Mouse (Mus musculus) layer of hippocampus, adult 18-20 months (tissue): ENCODE data around the gene Gm14412. TPM values are rescaled to one million over a fixed set of nuclear protein-coding genes. Genes with fewer than 3 reads are reported as not detected.
"Not testable (repeated sequence)": the region's sequence is repeated elsewhere in the genome, so short reads cannot be mapped to it uniquely, and the experiment has no call there.

Source experiments
- DNase-seq, 2 experiments: peaks; one replicate each; pipeline ENCODE4 v3.0.0; 2022; ENCODE audit warnings: low spot score in 2 of 2
- long read RNA-seq: library from polyadenylated mRNA; stranded (forward); transcript quantifications from one replicate; pipeline ENCODE4 v2.0.0, GENCODE M21; 2021
- total RNA-seq, 2 experiments: library from RNA; stranded (reverse); gene quantifications; 2 replicates each; pipeline ENCODE4 v1.2.3; 2021

Gene Gm14412
- 1 to 10 TPM; 4.4 to 5.8 TPM for total RNA-seq
- long read RNA-seq = 0 reads

DNA sequence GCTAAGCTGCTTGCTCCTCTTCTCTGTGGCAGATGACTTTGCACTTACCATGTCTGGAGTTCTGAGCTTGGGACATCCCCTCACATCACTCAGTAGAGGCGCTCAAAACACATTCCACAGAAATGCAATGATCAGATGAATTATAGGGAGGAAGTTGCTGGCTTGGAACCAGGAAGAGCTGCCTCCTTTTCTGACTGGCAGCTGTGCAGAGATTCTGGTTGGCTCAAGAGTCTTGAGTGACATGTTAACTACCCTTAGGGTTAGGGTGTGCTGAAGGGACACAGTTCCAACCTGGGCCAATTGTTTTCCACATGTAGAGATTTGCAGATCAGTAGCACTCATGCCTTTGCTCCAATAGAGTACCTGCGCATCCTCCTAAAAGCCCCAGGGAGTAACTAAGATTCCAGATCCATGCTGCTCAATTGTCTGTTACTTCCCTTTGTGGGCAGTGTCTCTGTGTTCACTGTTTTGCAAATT lies at the start of gene Gm14412:
TSS of gene Gm14412 (minus strand) at position 51 of the 477 bp plus-strand sequence.
- not testable (repeated sequence) for DNase-seq

DNA sequence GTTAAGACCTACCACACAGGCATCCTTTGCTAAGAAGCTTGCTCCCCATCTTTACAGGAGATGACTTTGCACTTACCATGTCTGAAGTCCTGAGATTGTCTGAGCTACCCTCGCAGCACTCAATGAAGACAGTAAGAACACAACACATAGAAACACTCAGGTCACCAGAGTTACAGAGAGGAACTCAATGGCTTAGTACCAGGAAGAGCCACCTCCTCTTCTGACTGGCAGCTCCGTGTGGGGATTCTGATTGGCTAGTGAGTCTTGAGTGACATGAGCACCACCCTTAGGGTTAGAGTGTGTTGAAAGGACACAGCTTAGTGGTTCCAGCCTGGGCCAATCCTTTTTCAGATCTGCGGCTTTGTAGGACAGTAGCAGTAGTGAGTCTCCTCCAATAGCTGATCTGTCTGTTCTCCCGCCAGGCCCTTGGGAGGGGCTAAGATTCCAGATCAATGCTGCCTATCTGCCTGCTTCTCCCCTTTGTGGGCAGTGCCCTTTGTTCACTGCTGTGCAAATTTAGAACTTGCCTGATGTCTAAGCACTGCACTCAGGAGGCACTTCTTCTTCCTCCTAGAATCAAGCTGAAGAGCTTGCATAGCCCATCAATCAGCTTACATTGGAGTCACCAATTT lies 5.7 kb upstream of the Gm14412 start:
- not testable (repeated sequence) for DNase-seq

DNA sequence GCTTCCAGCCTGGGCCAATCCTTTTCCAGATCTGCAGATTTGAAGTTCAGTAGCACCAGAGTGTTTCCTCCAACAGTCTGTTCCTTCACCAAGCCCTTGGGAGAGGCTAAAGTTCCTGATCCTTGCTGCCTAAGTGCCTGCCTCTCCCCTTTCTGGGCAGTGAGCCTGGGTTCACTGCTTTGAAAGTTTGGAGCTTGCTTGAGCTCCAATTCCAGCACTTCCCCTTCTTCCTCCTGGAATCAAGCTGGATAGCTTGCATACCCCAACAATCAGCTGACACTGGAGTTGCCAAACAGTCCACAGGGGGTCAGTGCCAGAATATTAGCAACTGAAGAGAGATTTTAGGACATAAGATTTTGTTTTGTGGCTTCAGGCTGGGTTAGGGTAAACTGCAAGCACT lies 2.7 kb downstream of the Gm14412 start:
- not testable (repeated sequence) for DNase-seq

DNA sequence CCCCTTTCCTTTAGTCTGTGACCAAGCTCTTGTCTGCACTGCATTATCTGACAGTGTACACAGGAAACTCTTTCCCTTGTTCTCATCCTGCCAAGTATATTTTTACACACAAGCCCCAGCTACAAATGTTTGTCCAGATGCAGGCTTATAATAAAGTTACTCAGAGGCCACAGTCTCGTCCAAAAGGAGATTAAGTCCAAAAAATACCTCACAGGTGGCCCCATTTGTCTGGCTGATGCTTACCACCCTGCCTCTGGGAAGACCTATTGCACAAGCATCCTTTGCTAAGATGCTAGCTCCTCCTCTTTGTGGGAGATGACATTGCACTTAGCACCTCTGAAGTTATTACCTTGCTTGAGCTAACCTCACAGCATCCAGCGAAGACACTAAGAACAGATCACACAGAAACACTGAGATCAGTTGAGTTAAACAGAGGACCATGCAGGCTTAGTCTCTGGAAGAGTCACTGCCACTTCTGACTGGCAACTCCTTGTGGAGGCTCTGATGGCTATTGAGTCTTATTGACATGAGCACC lies 3.3 kb downstream of the Gm14412 start:
- not testable (repeated sequence) for DNase-seq

DNA sequence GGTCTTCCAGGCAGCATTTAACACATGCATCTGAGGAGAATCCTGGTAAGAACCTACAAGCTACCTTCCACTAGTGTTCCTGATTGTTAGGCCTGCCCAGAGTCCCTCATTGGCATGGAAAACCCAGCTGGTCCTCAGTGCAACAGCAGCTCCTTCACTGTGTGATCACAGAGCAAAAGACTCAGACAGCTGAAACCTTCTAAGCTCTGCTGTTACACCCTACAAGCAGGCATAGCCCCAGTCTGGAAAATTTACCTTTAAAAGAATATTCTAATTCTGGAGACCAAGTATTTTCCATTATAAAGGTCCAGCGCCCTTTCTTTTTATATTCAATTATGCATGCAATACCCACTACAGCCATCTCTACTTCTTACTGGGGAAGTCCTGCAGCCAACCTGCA lies 5.1 kb downstream of the Gm14412 start:
- no peak for DNase-seq

DNA sequence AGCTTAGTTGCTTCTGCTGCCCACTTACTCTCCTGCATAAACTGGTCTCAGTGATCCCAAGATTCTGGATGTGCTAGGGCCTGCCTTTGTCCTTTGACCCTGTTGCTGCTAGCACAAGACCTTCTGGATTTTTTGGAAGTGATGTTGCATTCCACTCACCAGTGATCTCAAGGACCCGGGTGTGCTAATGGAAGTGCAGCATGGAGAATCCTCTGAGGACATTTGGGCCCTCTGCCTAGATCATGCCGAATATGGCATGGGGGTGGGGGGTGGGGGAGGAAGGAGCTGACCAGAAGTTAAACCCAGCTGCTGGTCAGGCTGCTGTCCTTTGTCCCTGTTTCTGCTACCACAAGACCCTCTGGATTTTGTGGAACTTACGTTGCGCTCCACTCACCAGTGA lies 14.5 kb downstream of the Gm14412 start:
- not testable (repeated sequence) for DNase-seq

DNA sequence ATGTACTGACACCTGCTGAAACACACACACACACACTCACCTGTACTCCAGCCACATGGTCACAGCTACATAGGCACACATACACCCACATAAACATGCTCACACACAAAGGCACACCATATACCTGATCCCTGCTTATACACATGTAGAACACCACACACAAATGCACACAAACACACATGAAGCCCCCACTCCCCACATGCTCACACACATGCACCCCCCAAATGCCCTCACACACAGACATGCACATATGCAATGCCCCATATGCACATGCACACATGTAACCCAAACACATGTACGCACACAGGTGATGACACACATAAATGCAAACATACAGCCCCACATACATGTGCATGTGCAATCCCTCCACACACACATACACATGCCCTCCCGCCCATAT lies 19.1 kb downstream of the Gm14412 start:
- not testable (repeated sequence) for DNase-seq

DNA sequence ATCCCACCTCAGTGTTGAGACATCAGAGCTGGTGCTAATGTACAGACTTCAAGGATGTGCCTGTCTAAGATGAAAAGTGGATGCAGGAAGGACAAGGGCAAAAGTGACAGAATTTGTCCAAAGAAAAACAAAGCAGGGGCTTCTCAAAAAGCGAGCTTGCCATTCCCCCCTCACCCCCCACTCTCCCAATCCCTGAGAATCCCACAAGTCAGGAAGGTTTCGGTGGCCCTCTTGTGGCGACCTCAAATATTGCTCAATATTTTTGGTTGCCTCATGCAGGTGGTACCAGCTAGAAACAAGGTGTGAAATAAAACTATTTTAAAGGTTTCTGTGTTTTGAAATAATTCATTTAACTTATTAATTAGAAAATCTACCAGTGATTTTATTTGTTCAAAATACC lies 40.4 kb downstream of the Gm14412 start:
- DNase-seq = not testable (repeated sequence)

DNA sequence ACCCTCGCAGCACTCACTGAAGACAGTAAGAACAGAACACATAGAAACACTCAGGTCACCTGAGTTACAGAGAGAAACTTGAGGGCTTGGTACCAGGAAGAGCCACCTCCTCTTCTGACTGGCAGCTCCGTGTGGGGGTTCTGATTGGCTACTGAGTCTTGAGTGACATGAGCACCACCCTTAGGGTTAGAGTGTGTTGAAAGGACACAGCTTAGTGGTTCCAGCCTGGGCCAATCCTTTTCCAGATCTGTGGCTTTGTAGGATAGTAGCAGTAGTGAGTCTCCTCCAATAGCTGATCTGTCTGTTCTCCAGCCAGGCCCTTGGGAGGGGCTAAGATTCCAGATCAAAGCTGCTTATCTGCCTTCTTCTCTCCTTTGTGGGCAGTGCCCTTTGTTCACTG lies 46.4 kb downstream of the Gm14412 start:
- not testable (repeated sequence) for DNase-seq

DNA sequence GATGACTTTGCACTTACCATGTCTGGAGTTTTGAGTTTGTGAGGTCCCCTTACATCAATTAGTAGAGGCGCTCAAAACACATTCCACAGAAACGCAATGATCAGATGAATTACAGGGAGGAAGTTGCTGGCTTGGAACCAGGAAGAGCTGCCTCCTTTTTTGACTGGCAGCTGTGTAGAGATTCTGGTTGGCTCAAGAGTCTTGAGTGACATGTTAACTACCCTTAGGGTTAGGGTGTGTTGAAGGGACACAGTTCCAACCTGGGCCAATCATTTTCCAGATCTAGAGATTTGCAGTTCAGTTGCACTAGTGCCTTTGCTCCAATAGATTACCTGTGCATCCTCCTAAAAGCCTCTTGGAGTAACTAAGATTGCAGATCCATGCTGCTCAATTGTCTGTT lies 51.9 kb downstream of the Gm14412 start:
- DNase-seq = not testable (repeated sequence)

DNA sequence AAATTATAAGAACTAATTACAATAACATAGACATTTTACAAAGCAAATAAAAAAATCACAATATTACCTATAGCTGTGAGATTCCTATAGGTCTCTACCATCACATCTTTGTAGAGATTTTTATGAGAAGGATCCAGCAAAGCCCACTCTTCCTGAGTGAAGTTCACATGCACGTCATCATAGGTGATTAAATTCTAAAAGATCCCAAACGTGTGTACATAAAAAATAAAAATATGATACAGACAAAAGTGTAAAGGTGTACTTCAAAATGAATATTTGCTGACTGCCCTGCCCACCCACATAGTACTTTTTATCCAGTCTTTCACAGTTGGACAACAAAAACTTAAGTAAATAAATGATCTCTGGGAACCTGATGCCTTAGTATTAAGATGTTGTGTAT lies 57.2 kb downstream of the Gm14412 start, which contains the start of gene Gm14409:
TSS of gene Gm14409 (minus strand) at position 101 of the 400 bp plus-strand sequence.
- not testable (repeated sequence) for DNase-seq

Other genes with a start within 250 kb of the Gm14412 start
- 1 to 10 TPM; 1.4 to 1.9 TPM for gene Gm14401, start 250.0 kb downstream of the Gm14412 start, total RNA-seq
- 10 to 100 TPM; 45.8 to 50.8 TPM for gene Gm14410, start 117.9 kb downstream of the Gm14412 start, total RNA-seq
- 1 to 10 TPM; 2.0 to 3.3 TPM for gene Gm14409, start 57.3 kb downstream of the Gm14412 start, total RNA-seq
- 10 to 100 TPM; 34.9 to 42.3 TPM for gene Gm14418, start 74.0 kb upstream of the Gm14412 start, total RNA-seq
- 10 to 100 TPM; 52.8 to 55.0 TPM for gene Zfp970, start 140.4 kb upstream of the Gm14412 start, total RNA-seq
- 10 to 100 TPM; 48.2 to 58.3 TPM for gene Gm14403, start 173.9 kb upstream of the Gm14412 start, total RNA-seq